Mouse (Mus musculus) olfactory bulb, adult 2 months (tissue): Measurements from ENCODE around the gene Slc12a8.

Experiments
- CTCF ChIP-seq: fragments of 200-500 bp; IDR thresholded peaks from 2 replicates; pipeline ENCODE4 v1.5.1; 2012; ENCODE audit warnings: low read depth, mild to moderate bottlenecking, low read length, moderate library complexity; ENCODE audit not compliant: insufficient read depth
- POLR2A ChIP-seq: fragments of 200-500 bp; IDR thresholded peaks from 2 replicates; pipeline ENCODE4 v1.6.1; 2012; ENCODE audit warnings: mild to moderate bottlenecking, low read depth, low read length, moderate library complexity; ENCODE audit not compliant: insufficient read depth

DNA sequence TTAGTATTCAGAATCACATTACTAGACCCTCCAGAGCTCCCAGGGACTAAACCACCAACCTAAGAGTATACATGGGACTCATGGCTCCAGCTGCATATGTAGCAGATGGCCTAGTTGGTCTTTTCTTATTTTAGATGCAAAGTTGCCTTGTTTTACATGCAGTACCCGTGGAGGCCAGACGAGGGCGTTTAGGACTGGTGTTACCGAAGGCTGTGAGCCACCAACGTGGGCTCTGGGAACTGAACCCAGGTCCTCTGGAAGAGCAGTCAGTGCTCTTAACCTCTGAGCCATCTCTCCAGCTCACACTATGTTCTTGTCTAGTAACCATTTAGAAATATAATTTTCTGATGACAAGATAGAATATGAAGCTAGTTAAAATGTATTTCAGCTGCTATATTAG, 83.1 kb downstream of the Slc12a8 start:
- TF ChIP-seq POLR2A = no peak
- TF ChIP-seq CTCF = peak; percentile 33; the same call in 1 of the 2 replicates
